Mouse (Mus musculus) embryonic fibroblast, embryonic 13.5 days (primary cell): ENCODE data around the gene Thg1l.

Experiments used
- CTCF ChIP-seq: IDR thresholded peaks from 2 replicates; pipeline ENCODE4 v1.5.1; 2011; ENCODE audit warnings: mild to moderate bottlenecking, control low read depth, low read length, moderate library complexity, borderline replicate concordance; ENCODE audit not compliant: insufficient read depth
- POLR2A ChIP-seq: IDR thresholded peaks from 2 replicates; pipeline ENCODE4 v1.6.1; 2011; ENCODE audit warnings: low read depth, mild to moderate bottlenecking, control low read depth, low read length, moderate library complexity

DNA sequence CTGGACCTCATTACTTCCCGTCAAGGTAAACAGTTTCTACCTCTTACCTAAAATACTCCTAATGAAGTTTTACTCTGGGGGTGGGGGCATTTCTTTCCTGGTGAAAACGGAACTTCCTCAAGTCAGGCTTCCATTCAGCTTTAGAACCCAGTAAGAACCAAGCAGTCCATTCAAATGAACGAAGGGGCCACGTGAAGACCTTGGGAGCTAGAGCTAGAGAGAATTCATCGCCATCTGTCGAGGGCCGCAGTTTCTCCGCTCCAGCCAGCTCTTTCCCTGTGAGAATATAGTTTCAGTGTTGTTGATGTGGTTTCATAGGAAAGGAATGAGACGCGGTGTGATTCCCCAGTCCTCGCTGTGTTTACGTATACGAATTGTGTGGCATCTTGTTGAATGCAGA, 36.8 kb upstream of the Thg1l start:
- TF ChIP-seq CTCF = no peak
- no peak for TF ChIP-seq POLR2A
